Mouse (Mus musculus) heart, embryonic 11.5 days (tissue): ENCODE measurements around the gene Pctp. TPM values are rescaled to one million over a fixed set of nuclear protein-coding genes. Genes with fewer than 3 reads are reported as not detected.
A peak's percentile ranks its signal among the peaks of the same experiment; 100 is the strongest.

Source experiments
- ATAC-seq: fragments of 200-750 bp; cut with Nextera tagmentation; replicated peaks from 2 replicates; pipeline ENCODE4 v1.8.0; 2017; ENCODE audit warnings: moderate library complexity; ENCODE audit not compliant: insufficient number of reproducible peaks, low FRiP score, low TSS enrichment
- H3K27ac ChIP-seq: fragments of 300-500 bp; sonication (generic); 2 replicates; pipeline ENCODE4 v1.5.1; 2014; ENCODE audit warnings: mild to moderate bottlenecking, low read depth, low read length
- H3K27me3 ChIP-seq: fragments of 300-500 bp; sonication (generic); 2 replicates; pipeline ENCODE4 v1.6.1; 2014; ENCODE audit warnings: mild to moderate bottlenecking, low read length, mixed read lengths; ENCODE audit not compliant: control insufficient read depth, insufficient read depth
- H3K36me3 ChIP-seq: fragments of 300-500 bp; sonication (generic); 2 replicates; pipeline ENCODE4 v1.6.1; 2014; ENCODE audit warnings: mild to moderate bottlenecking, low read length, moderate library complexity, mixed read lengths; ENCODE audit not compliant: control insufficient read depth, insufficient read depth
- H3K4me1 ChIP-seq: fragments of 300-500 bp; sonication (generic); 2 replicates; pipeline ENCODE4 v1.6.1; 2014; ENCODE audit warnings: low read length; ENCODE audit not compliant: control insufficient read depth, insufficient read depth
- H3K4me2 ChIP-seq: fragments of 300-500 bp; sonication (generic); 2 replicates; pipeline ENCODE4 v1.6.1; 2014; ENCODE audit warnings: mild to moderate bottlenecking, moderate library complexity
- H3K4me3 ChIP-seq: fragments of 300-500 bp; sonication (generic); 2 replicates; pipeline ENCODE4 v1.5.1; 2014; ENCODE audit warnings: low read depth, low read length
- H3K9ac ChIP-seq: fragments of 300-500 bp; sonication (generic); 2 replicates; pipeline ENCODE4 v1.6.1; 2014; ENCODE audit warnings: mild to moderate bottlenecking, low read depth, low read length, moderate library complexity
- H3K9me3 ChIP-seq: fragments of 300-500 bp; sonication (generic); replicated peaks from 2 replicates; pipeline ENCODE4 v1.6.1; 2016; ENCODE audit warnings: low read length; ENCODE audit not compliant: control insufficient read depth
- WGBS: fragments of 180-500 bp; shearing (Covaris S2); extraction: QIAGEN DNeasy Blood & Tissue Kit; methylation state at CpG from one replicate; pipeline ENCODE4 v1.1.7; 2014; ENCODE audit not compliant: insufficient replicate concordance; 5-methylcytosine and 5-hydroxymethylcytosine counted together
- polyA plus RNA-seq: library from polyadenylated mRNA; unstranded; fragments of >200 nt; fragmentation: Nextera tagmentation; extraction: Ambion mirVana; gene quantifications from 2 replicates; pipeline ENCODE4 v1.2.1, GENCODE M21; 2014

Gene Pctp
- polyA plus RNA-seq, 1 experiment from 2014 or later: 13.6 TPM

- peak overlapping the region; percentile 42 for H3K4me2 ChIP-seq
- H3K36me3 ChIP-seq: no peaks in the 10 kb centered on the region
- no peak overlapping the region for H3K9ac ChIP-seq
- peaks cover 15% of the 10 kb centered on the region for H3K4me1 ChIP-seq
- H3K27ac ChIP-seq: peak overlapping the region; percentile 22; the same call in 1 of the 2 replicates
- H3K27me3 ChIP-seq: peaks cover 2% of the 10 kb centered on the region
- no peak for ATAC-seq
- 45% methylated on average over 11 of the region's 11 CpGs for WGBS
- no peaks in the 10 kb centered on the region for H3K9me3 ChIP-seq
- no peak overlapping the region for H3K4me3 ChIP-seq
These were observed 23.5 kb downstream of the Pctp start for GRCm38 (mm10) chr11:89978914-89979818.

- peaks cover 15% of the 10 kb centered on the region for H3K4me1 ChIP-seq
- no peaks in the 10 kb centered on the region for H3K36me3 ChIP-seq
- H3K27me3 ChIP-seq: no peaks in the 10 kb centered on the region
- H3K9me3 ChIP-seq: no peaks in the 10 kb centered on the region
- H3K9ac ChIP-seq: no peak overlapping the region
- peak overlapping the region; percentile 42 for H3K4me2 ChIP-seq
- ATAC-seq: 0 out of 2 replicates have a peak, but pooled peaks have one; percentile 18
- H3K27ac ChIP-seq: peak overlapping the region; percentile 22; the same call in 1 of the 2 replicates
- 17% methylated on average over 11 of the region's 11 CpGs for WGBS
- H3K4me3 ChIP-seq: no peak overlapping the region
These were observed 24.3 kb downstream of the Pctp start for GRCm38 (mm10) chr11:89978353-89978831.

- ATAC-seq: 0 out of 2 replicates have a peak, but pooled peaks have one; percentile 39
- Histone ChIP-seq H3K36me3 (no peaks in the 10 kb centered on the region), H3K9ac (no peak overlapping the region), H3K4me2 (peak overlapping the region; percentile 42), H3K27ac (no peak overlapping the region), H3K4me3 (no peak overlapping the region), H3K9me3 (no peaks in the 10 kb centered on the region), H3K4me1 (peaks cover 15% of the 10 kb centered on the region), H3K27me3 (no peaks in the 10 kb centered on the region)
- 29% methylated on average over 7 of the region's 7 CpGs for WGBS
These were observed 24.8 kb downstream of the Pctp start for GRCm38 (mm10) chr11:89977746-89978352.

- 80% methylated on average over 5 of the region's 5 CpGs for WGBS
- no peak overlapping the region for H3K9ac ChIP-seq
- no peak overlapping the region for H3K27ac ChIP-seq
- no peaks in the 10 kb centered on the region for H3K36me3 ChIP-seq
- H3K4me2 ChIP-seq: no peak overlapping the region
- H3K4me3 ChIP-seq: no peak overlapping the region
- ATAC-seq: no peak
- H3K9me3 ChIP-seq: no peaks in the 10 kb centered on the region
- peaks cover 15% of the 10 kb centered on the region for H3K4me1 ChIP-seq
- H3K27me3 ChIP-seq: no peaks in the 10 kb centered on the region
These were observed 26.3 kb downstream of the Pctp start for GRCm38 (mm10) chr11:89976361-89976760.

GRCm38 (mm10) chr11:89971296-89971695 is 31.4 kb downstream of the Pctp start:
- no peaks in the 10 kb centered on the region for H3K4me1 ChIP-seq
- WGBS: 61% methylated on average over 3 of the region's 3 CpGs
- no peak overlapping the region for H3K27ac ChIP-seq
- no peaks in the 10 kb centered on the region for H3K36me3 ChIP-seq
- H3K9me3 ChIP-seq: no peaks in the 10 kb centered on the region
- no peak overlapping the region for H3K4me2 ChIP-seq
- no peak overlapping the region for H3K4me3 ChIP-seq
- H3K9ac ChIP-seq: no peak overlapping the region
- no peaks in the 10 kb centered on the region for H3K27me3 ChIP-seq
- no peak for ATAC-seq

GRCm38 (mm10) chr11:89970726-89971125 is 32.0 kb downstream of the Pctp start:
- Histone ChIP-seq H3K27me3 (no peaks in the 10 kb centered on the region), H3K4me3 (no peak overlapping the region), H3K36me3 (no peaks in the 10 kb centered on the region), H3K4me2 (no peak overlapping the region), H3K27ac (no peak overlapping the region), H3K4me1 (no peaks in the 10 kb centered on the region), H3K9me3 (no peaks in the 10 kb centered on the region), H3K9ac (no peak overlapping the region)
- ATAC-seq: no peak
- WGBS: 60% methylated on average over 4 of the region's 4 CpGs

GRCm38 (mm10) chr11:89969131-89969530 is 33.6 kb downstream of the Pctp start:
- WGBS: 74% methylated on average over 4 of the region's 4 CpGs
- Histone ChIP-seq H3K9ac (no peak overlapping the region), H3K27ac (no peak overlapping the region), H3K4me1 (no peaks in the 10 kb centered on the region), H3K9me3 (no peaks in the 10 kb centered on the region), H3K36me3 (no peaks in the 10 kb centered on the region), H3K4me3 (no peak overlapping the region), H3K4me2 (no peak overlapping the region), H3K27me3 (no peaks in the 10 kb centered on the region)
- no peak for ATAC-seq

- ATAC-seq: no peak
- no peak overlapping the region for H3K27ac ChIP-seq
These were observed 51.9 kb downstream of the Pctp start for GRCm38 (mm10) chr11:89950691-89951270.

More at GRCm38 (mm10) chr11:89950691-89951270, 51.9 kb downstream of the Pctp start:
- 75% methylated on average over 3 of the region's 3 CpGs for WGBS
- no peaks in the 10 kb centered on the region for H3K9me3 ChIP-seq
- H3K4me3 ChIP-seq: no peak overlapping the region
- no peak overlapping the region for H3K4me2 ChIP-seq
- no peaks in the 10 kb centered on the region for H3K36me3 ChIP-seq
- H3K27me3 ChIP-seq: no peaks in the 10 kb centered on the region
- H3K9ac ChIP-seq: no peak overlapping the region
- no peaks in the 10 kb centered on the region for H3K4me1 ChIP-seq
